Mouse (Mus musculus): ENCODE results near the gene Nr3c2.

DNA sequence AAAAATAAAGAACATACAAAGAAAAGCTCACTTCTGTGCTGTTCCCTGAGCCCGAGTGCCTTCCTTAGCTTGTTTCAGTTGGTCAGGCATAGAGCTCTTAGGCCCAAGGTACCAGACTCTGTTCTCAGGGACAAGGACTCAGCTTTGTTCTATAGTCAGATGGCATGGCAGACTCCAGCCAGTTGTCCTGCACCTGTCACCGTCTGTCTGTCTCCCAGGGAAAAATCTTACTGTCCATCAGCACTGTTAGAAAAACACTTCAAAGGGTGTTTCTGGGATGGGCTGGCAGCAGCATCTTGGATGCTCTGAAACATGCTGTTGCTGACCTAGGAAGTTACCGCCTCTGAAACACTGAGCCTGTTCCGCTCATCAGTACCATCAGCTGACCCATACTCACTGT, 78.7 kb downstream of the Nr3c2 start:
- TF ChIP-seq EP300 (optimal IDR thresholded peaks at IDR 0.05), result no peak
- TF ChIP-seq CTCF (IDR thresholded peaks at IDR 0.05; ENCODE audit: low read depth), result no peak
